Mouse (Mus musculus): ENCODE data around the gene 1700023F06Rik.

- no peak for TF ChIP-seq CTCF (IDR thresholded peaks at IDR 0.05; ENCODE audit: extremely low read depth, insufficient read length, insufficient replicate concordance, low read depth, low read length)
- no peak for TF ChIP-seq POLR2A (IDR thresholded peaks at IDR 0.05; ENCODE audit: low read depth, low read length)
These were observed 26.4 kb downstream of the 1700023F06Rik start for GRCm38 (mm10) chr11:103181911-103182310.
